In genomic region chr14:33588951-33589350, GRCm38 (mm10) we compare ENCODE assay signal across 10 mouse cellular contexts. TPM values are rescaled to one million over a fixed set of nuclear protein-coding genes. Genes with fewer than 3 reads are reported as not detected.
DNase-seq lines count a peak whose midpoint lies in the region; TF ChIP-seq lines count a peak whose summit lies in the region.
"Had no signal": no experiment of that assay in that cellular context is flagged by ENCODE, and none has a peak within 500 bp of the region (broad histone marks: within the 10 kb centered on the region; RNA-seq: fewer than 3 reads in every experiment).

Ptpn20 (plus strand) TSS chr14:33589207.

- TF ChIP-seq CTCF in kidney, adult 2 months (conservative IDR thresholded peaks at IDR 0.05; ENCODE audit: insufficient read depth, insufficient read length, low read depth, low read length), result no peak

- no peak within 1 kb of the TSS for H3K27ac ChIP-seq in kidney, adult 2 months (ENCODE audit: insufficient read depth, low read depth, low read length)

- H3K4me3 ChIP-seq in kidney, adult 2 months (ENCODE audit: insufficient read depth, low read depth, low read length), result no peak within 1 kb of the TSS
- H3K4me3 ChIP-seq: erythroblast, embryonic 14.5 days had no signal

- peak; percentile 2 for DNase-seq in kidney, adult 2 months
- DNase-seq in kidney, adult 11 months, result no peak
- peak; percentile 3 for DNase-seq in CD4-positive helper T cell, adult 2 months (ENCODE audit: low read depth, low spot score)
- DNase-seq in NIH3T3 (ENCODE audit: low read depth) (peak; percentile 4), adipocyte (ENCODE audit: low spot score) (no peak)
- peak; percentile 20 to 41 for DNase-seq in kidney, postnatal 25 days
- DNase-seq in adrenal gland, postnatal 4 days (ENCODE audit: low spot score in 2 of 2), result no peak
- DNase-seq: adrenal gland, adult 2 months; spleen, adult 18-20 months had no signal

- no peaks in the 10 kb centered on the region for H3K4me1 ChIP-seq in kidney, adult 2 months (ENCODE audit: control insufficient read depth, insufficient read depth, low read length)

- no peaks in the 10 kb centered on the region for H3K27me3 ChIP-seq in kidney, adult 2 months (replicated peaks; ENCODE audit: control insufficient read depth, insufficient read depth, low read length)

- WGBS in kidney, adult 2 months, result 59% methylated on average over 14 of the region's 14 CpGs

- TF ChIP-seq POLR2A in kidney, adult 2 months (IDR thresholded peaks at IDR 0.05; ENCODE audit: low read depth, low read length), result no peak

- H3K36me3 ChIP-seq in kidney, adult 2 months (ENCODE audit: control insufficient read depth, insufficient read depth, low read length), result no peaks in the 10 kb centered on the region

RNA-seq across cellular contexts. Expression of gene Ptpn20, which starts in this region (rescaled TPM):
- not detected in 2 replicates for polyA plus RNA-seq in kidney, adult 2 months (2012; rRNA removed)
- total RNA-seq in adrenal gland, postnatal 4 days (2021), result not detected
- total RNA-seq: adrenal gland, adult 2 months had no signal
- polyA plus RNA-seq: adrenal gland, adult 2 months had no signal

Comparison
In these comparisons a context has a peak if more than half of its experiments do, and no peak if none do; other contexts are left out.
1. DNase-seq: peak in CD4-positive helper T cell, adult 2 months (single experiment), NIH3T3 (single experiment) and kidney, postnatal 25 days (2 of 2); none in kidney, adult 11 months (single experiment), adipocyte (single experiment) and adrenal gland, postnatal 4 days (0 of 2).
2. Peak in DNase-seq in kidney, adult 2 months; RNA of the gene not detected or under 1 TPM.